Mouse (Mus musculus) midbrain, embryonic 14.5 days (tissue): ENCODE results near the gene Plin5. TPM values are rescaled to one million over a fixed set of nuclear protein-coding genes. Genes with fewer than 3 reads are reported as not detected.

ENCODE experiments used
- ATAC-seq: fragments of 200-750 bp; cut with Nextera tagmentation; 2 replicates; pipeline ENCODE4 v1.8.0; 2017; ENCODE audit warnings: moderate number of reproducible peaks, moderate library complexity; ENCODE audit not compliant: low FRiP score, low TSS enrichment
- DNase-seq: peaks from one replicate; pipeline ENCODE4 v3.0.0-alpha.2; 2015
- H3K27ac ChIP-seq: fragments of 300-500 bp; sonication (generic); replicated peaks from 2 replicates; pipeline ENCODE4 v1.5.1; 2014; ENCODE audit warnings: mild to moderate bottlenecking, low read depth, low read length, moderate library complexity
- H3K27me3 ChIP-seq: fragments of 300-500 bp; sonication (generic); 2 replicates; pipeline ENCODE4 v1.6.1; 2014; ENCODE audit warnings: low read length, control low read depth, mixed read lengths; ENCODE audit not compliant: control insufficient read depth, insufficient read depth
- H3K36me3 ChIP-seq: fragments of 300-500 bp; sonication (generic); 2 replicates; pipeline ENCODE4 v1.6.1; 2014; ENCODE audit warnings: low read length, control low read depth; ENCODE audit not compliant: control insufficient read depth, insufficient read depth
- H3K4me1 ChIP-seq: fragments of 300-500 bp; sonication (generic); 2 replicates; pipeline ENCODE4 v1.6.1; 2014; ENCODE audit warnings: mild to moderate bottlenecking, antibody characterized with exemption, low read length, control low read depth; ENCODE audit not compliant: control insufficient read depth, insufficient read depth
- H3K4me2 ChIP-seq: fragments of 300-500 bp; sonication (generic); 2 replicates; pipeline ENCODE4 v1.6.1; 2014; ENCODE audit warnings: mild to moderate bottlenecking, low read length, moderate library complexity
- H3K4me3 ChIP-seq: fragments of 300-500 bp; sonication (generic); replicated peaks from 2 replicates; pipeline ENCODE4 v1.5.1; 2014; ENCODE audit warnings: low read depth, low read length
- H3K9ac ChIP-seq: fragments of 300-500 bp; sonication (generic); replicated peaks from 2 replicates; pipeline ENCODE4 v1.6.1; 2014; ENCODE audit warnings: mild to moderate bottlenecking, low read length, moderate library complexity
- H3K9me3 ChIP-seq: fragments of 300-500 bp; sonication (generic); 2 replicates; pipeline ENCODE4 v1.6.1; 2016; ENCODE audit warnings: low read length, control low read depth, mixed read lengths; ENCODE audit not compliant: control insufficient read depth
- WGBS: fragments of 180-500 bp; shearing (Covaris S2); extraction: QIAGEN DNeasy Blood & Tissue Kit; methylation state at CpG from one replicate; pipeline ENCODE4 v1.1.7; 2014; 5-methylcytosine and 5-hydroxymethylcytosine counted together
- polyA plus RNA-seq: library from polyadenylated mRNA; unstranded; fragments of >200 nt; fragmentation: Nextera tagmentation; extraction: Ambion mirVana; gene quantifications from 2 replicates; pipeline ENCODE4 v1.2.1, GENCODE M21; 2014

Gene Plin5
- polyA plus RNA-seq, 1 experiment from 2014 or later: 0.55 TPM

- H3K27me3 ChIP-seq: peaks cover 33% of the 10 kb centered on the region; the same call in 1 of the 2 replicates
- ATAC-seq (no peak), DNase-seq (no peak)
- 77% methylated on average over 10 of the region's 10 CpGs for WGBS
- peaks cover 4% of the 10 kb centered on the region; the same call in 1 of the 2 replicates for H3K4me1 ChIP-seq
- H3K27ac ChIP-seq: no peak overlapping the region
- no peak overlapping the region for H3K4me2 ChIP-seq
- H3K4me3 ChIP-seq: no peak overlapping the region
- H3K36me3 ChIP-seq: no peaks in the 10 kb centered on the region
- no peaks in the 10 kb centered on the region for H3K9me3 ChIP-seq
- no peak overlapping the region for H3K9ac ChIP-seq
Observed at GRCm38 (mm10) chr17:56116193-56116592, 1.2 kb downstream of the Plin5 start.

GRCm38 (mm10) chr17:56112743-56113142 lies 4.7 kb downstream of the Plin5 start:
- ATAC-seq: no peak

DNA sequence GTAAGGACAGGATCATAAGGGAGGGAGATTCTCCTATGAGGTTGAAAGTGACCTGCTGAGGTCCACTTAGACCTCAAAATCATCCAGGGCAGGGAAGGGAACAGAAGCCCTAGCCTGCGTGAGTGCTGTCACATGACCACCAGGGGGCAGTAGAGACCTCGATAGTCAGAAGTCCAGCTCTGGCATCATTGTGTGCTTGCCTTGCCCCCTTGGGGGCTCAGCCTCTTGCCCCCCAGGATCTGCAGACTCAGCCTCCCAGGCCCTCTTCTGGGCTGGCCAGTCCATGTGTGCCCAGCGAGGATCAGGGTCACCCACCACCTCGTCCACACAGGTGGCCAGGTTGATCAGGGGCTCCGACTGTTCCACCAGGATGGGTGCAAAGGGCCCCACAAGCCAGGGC lies 5.5 kb downstream of the Plin5 start:
- peak; percentile 88 for DNase-seq
- WGBS: 44% methylated on average over 5 of the region's 5 CpGs
- no peak overlapping the region for H3K27ac ChIP-seq
- peaks cover under 1% of the 10 kb centered on the region; the same call in 1 of the 2 replicates for H3K27me3 ChIP-seq
- no peaks in the 10 kb centered on the region for H3K36me3 ChIP-seq
- H3K9me3 ChIP-seq: no peaks in the 10 kb centered on the region
- ATAC-seq: peak; percentile 39; the same call in 1 of the 2 replicates
- no peaks in the 10 kb centered on the region for H3K4me1 ChIP-seq
- H3K9ac ChIP-seq: no peak overlapping the region
- no peak overlapping the region for H3K4me2 ChIP-seq
- no peak overlapping the region for H3K4me3 ChIP-seq

More at GRCm38 (mm10) chr17:56112743-56113142, 4.7 kb downstream of the Plin5 start:
- WGBS: 78% methylated on average over 3 of the region's 3 CpGs
- no peak overlapping the region for H3K4me2 ChIP-seq
- DNase-seq: no peak
- H3K9ac ChIP-seq: no peak overlapping the region
- no peak overlapping the region for H3K4me3 ChIP-seq
- no peaks in the 10 kb centered on the region for H3K36me3 ChIP-seq
- H3K9me3 ChIP-seq: no peaks in the 10 kb centered on the region
- peaks cover 6% of the 10 kb centered on the region; the same call in 1 of the 2 replicates for H3K27me3 ChIP-seq
- H3K27ac ChIP-seq: no peak overlapping the region
- peaks cover 4% of the 10 kb centered on the region; the same call in 1 of the 2 replicates for H3K4me1 ChIP-seq

DNA sequence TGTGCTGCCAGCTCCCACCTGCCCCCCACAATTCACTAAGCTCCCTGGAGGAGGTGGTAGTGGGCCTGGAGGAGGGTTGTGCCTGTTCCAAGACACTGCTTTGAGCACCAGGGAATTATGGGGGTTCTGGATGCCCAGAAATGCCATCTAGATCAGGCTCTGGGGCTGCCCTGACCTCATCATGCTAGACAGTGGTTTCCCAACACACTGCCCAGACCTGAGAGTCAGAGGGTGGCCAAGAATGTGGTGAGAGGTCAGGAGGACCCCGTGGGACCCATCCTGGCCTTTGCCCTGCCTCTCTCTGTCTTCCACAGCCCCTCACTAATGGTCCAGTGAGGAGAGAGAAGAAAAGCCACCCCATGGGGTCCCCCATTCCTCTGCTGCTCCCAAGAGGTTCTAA lies 6.4 kb downstream of the Plin5 start:
- H3K4me2 ChIP-seq: no peak overlapping the region
- H3K27me3 ChIP-seq: no peaks in the 10 kb centered on the region
- no peak overlapping the region for H3K4me3 ChIP-seq
- 77% methylated on average over 1 of the region's 1 CpGs for WGBS
- H3K27ac ChIP-seq: 0 out of 2 replicates have a peak overlapping the region, but pooled peaks have one; percentile 5
- no peak overlapping the region for H3K9ac ChIP-seq
- ATAC-seq: no peak
- no peaks in the 10 kb centered on the region for H3K36me3 ChIP-seq
- DNase-seq: no peak
- no peaks in the 10 kb centered on the region for H3K4me1 ChIP-seq
- no peaks in the 10 kb centered on the region for H3K9me3 ChIP-seq

GRCm38 (mm10) chr17:56110571-56110970 lies 6.8 kb downstream of the Plin5 start:
- no peak overlapping the region for H3K4me2 ChIP-seq
- no peaks in the 10 kb centered on the region for H3K27me3 ChIP-seq
- H3K27ac ChIP-seq: 0 out of 2 replicates have a peak overlapping the region, but pooled peaks have one; percentile 5
- DNase-seq (no peak), ATAC-seq (no peak)
- H3K4me3 ChIP-seq: no peak overlapping the region
- 62% methylated on average over 4 of the region's 4 CpGs for WGBS
- H3K9ac ChIP-seq: no peak overlapping the region
- no peaks in the 10 kb centered on the region for H3K9me3 ChIP-seq
- no peaks in the 10 kb centered on the region for H3K36me3 ChIP-seq
- no peaks in the 10 kb centered on the region for H3K4me1 ChIP-seq

- H3K36me3 ChIP-seq: no peaks in the 10 kb centered on the region
- H3K27me3 ChIP-seq: no peaks in the 10 kb centered on the region
- WGBS: 64% methylated on average over 10 of the region's 10 CpGs
- ATAC-seq (no peak), DNase-seq (no peak)
- no peaks in the 10 kb centered on the region for H3K4me1 ChIP-seq
- no peaks in the 10 kb centered on the region for H3K9me3 ChIP-seq
- H3K4me3 ChIP-seq: no peak within 1 kb of the TSS
- H3K9ac ChIP-seq: no peak within 1 kb of the TSS
- no peak within 1 kb of the TSS for H3K27ac ChIP-seq
- H3K4me2 ChIP-seq: no peak within 1 kb of the TSS
Observed at GRCm38 (mm10) chr17:56109219-56110051, 8.0 kb downstream of the Plin5 start, which contains the start of gene Plin4. TSS of gene Plin4 (minus strand) at chr17:56109803.

DNA sequence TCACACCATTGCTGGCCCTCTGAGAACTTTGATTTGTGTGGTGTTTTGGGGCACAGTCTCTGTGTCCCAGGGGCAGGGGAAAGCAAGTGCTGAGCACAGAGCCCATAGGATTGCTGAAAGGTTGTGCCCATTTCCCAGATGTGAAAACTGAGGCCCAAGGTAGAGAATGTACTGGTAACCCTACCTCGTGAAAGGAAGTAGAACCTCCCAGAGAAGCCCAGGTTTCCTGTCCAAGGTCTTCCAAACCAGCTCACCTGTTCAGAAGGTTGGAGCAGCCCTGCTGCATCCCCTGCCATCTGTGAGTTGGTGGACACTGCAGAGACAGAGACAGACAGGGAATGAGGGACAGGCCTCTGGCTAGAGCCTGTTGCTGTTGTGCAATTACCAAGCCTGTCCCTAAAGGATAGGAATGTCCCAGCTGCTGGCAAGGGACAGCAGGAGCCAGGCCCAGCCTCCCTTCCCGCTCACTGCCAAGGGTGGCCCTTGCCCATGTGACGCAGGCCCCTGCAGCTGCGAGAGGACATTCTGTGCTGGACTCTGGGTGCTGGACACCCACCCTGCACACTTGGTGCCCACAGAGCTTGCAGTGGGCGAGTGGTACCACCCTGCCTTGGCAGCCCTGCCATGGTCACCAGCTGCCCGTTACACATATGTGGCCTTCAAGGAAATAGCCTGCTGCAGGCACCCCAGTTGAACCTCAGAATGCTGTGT lies 8.9 kb downstream of the Plin5 start:
- Histone ChIP-seq H3K4me2 (no peak overlapping the region), H3K4me1 (no peaks in the 10 kb centered on the region), H3K27ac (no peak overlapping the region), H3K27me3 (no peaks in the 10 kb centered on the region), H3K9me3 (no peaks in the 10 kb centered on the region), H3K9ac (no peak overlapping the region), H3K4me3 (no peak overlapping the region), H3K36me3 (peaks cover 6% of the 10 kb centered on the region)
- WGBS: 83% methylated on average over 6 of the region's 6 CpGs
- no peak for ATAC-seq
- DNase-seq: no peak

DNA sequence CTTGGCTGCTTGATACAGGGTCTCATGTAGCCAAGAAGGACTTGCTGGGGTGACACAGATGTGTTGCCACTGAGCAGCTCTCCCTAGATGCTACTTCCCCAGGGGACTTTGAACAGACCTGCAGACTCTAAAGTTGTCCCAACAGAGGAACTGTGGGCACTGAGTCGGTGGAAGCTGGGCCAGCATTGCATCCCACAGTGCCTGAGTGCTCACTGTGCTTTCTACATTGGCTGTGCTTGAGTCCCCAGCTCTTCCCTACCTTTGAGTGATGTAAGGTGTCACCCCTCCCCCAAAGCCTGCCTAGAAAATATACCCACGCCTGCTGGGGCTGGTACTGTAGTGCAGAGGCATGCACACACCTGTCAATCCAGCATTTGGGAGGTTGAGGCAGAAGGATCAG lies 9.7 kb downstream of the Plin5 start:
- no peak for ATAC-seq
- Histone ChIP-seq H3K9me3 (no peaks in the 10 kb centered on the region), H3K36me3 (peaks cover 14% of the 10 kb centered on the region), H3K9ac (no peak overlapping the region), H3K27me3 (no peaks in the 10 kb centered on the region), H3K4me3 (no peak overlapping the region), H3K4me1 (no peaks in the 10 kb centered on the region), H3K27ac (no peak overlapping the region), H3K4me2 (no peak overlapping the region)
- WGBS: 81% methylated on average over 2 of the region's 2 CpGs
- DNase-seq: no peak
